11 mouse cellular contexts compared by ENCODE assay signal in genomic region chr10:81546332-81546731, GRCm38 (mm10). TPM values are rescaled to one million over a fixed set of nuclear protein-coding genes. Genes with fewer than 3 reads are reported as not detected.
DNase-seq lines count a peak whose midpoint lies in the region; ATAC-seq and TF ChIP-seq lines count a peak whose summit lies in the region.
"Had no signal": no experiment of that assay in that cellular context is flagged by ENCODE, and none has a peak within 500 bp of the region (broad histone marks: within the 10 kb centered on the region; RNA-seq: fewer than 3 reads in every experiment).

No protein-coding gene starts in this region.

- no peaks in the 10 kb centered on the region for H3K36me3 ChIP-seq in heart, embryonic 15.5 days
- H3K36me3 ChIP-seq in embryonic facial prominence, embryonic 14.5 days (ENCODE audit: control insufficient read depth, insufficient read depth, low read length), result 0 out of 2 replicates have a peak, but pooled peaks cover under 1% of the 10 kb centered on the region
- H3K36me3 ChIP-seq in liver, embryonic 15.5 days (replicated peaks), result no peaks in the 10 kb centered on the region
- H3K36me3 ChIP-seq: midbrain, embryonic 12.5 days had no signal

- H3K4me1 ChIP-seq in heart, embryonic 15.5 days (replicated peaks), result peaks cover 35% of the 10 kb centered on the region
- H3K4me1 ChIP-seq in embryonic facial prominence, embryonic 14.5 days (ENCODE audit: control insufficient read depth, insufficient read depth, low read length), result peaks cover 10% of the 10 kb centered on the region
- peaks cover 73% of the 10 kb centered on the region for H3K4me1 ChIP-seq in liver, embryonic 15.5 days (replicated peaks)

- no peaks in the 10 kb centered on the region for H3K27me3 ChIP-seq in heart, embryonic 15.5 days
- no peaks in the 10 kb centered on the region for H3K27me3 ChIP-seq in embryonic facial prominence, embryonic 14.5 days (replicated peaks; ENCODE audit: control insufficient read depth, insufficient read depth, low read length)
- H3K27me3 ChIP-seq in liver, embryonic 15.5 days, result no peaks in the 10 kb centered on the region
- H3K27me3 ChIP-seq: midbrain, embryonic 12.5 days had no signal

- no peaks in the 10 kb centered on the region for H3K9me3 ChIP-seq in heart, embryonic 15.5 days (replicated peaks)
- H3K9me3 ChIP-seq in embryonic facial prominence, embryonic 14.5 days (ENCODE audit: control insufficient read depth, low read length), result no peaks in the 10 kb centered on the region
- H3K9me3 ChIP-seq in liver, embryonic 15.5 days (replicated peaks), result no peaks in the 10 kb centered on the region
- H3K9me3 ChIP-seq: midbrain, embryonic 12.5 days had no signal

- intact Hi-C loops in heart, postnatal 36 days (cut with DNase I), result loop anchor here (10.0 kb wide), 1 partner anchor 162 kb away; the partner anchor contains the start of genes Dohh, Gm48551 and Gm48552
- intact Hi-C loops in left cerebral cortex, adult 2 months (cut with DNase I), result no loop called here

- no peak for TF ChIP-seq CTCF in left cerebral cortex, adult 2 months (IDR thresholded peaks at IDR 0.05)

- no peak overlapping the region for H3K4me2 ChIP-seq in heart, embryonic 15.5 days
- H3K4me2 ChIP-seq in embryonic facial prominence, embryonic 14.5 days (ENCODE audit: low read depth, low read length), result no peak overlapping the region
- H3K4me2 ChIP-seq in liver, embryonic 15.5 days, result peak overlapping the region; percentile 95

- H3K27ac ChIP-seq in heart, embryonic 15.5 days, result no peak overlapping the region
- no peak overlapping the region for H3K27ac ChIP-seq in embryonic facial prominence, embryonic 14.5 days (replicated peaks; ENCODE audit: low read depth, low read length)
- H3K27ac ChIP-seq in liver, embryonic 15.5 days (replicated peaks), result peak overlapping the region; percentile 94
- no peak overlapping the region for H3K27ac ChIP-seq in left cerebral cortex, adult 2 months
- H3K27ac ChIP-seq: kidney, postnatal 0 days had no signal

- DNase-seq in heart, postnatal 36 days, result no peak
- DNase-seq in c-Kit-positive CD71-positive TER-119-negative erythroid progenitor cells, embryonic 14.5 days (ENCODE audit: low read depth), result peak; percentile 63
- no peak for DNase-seq in embryonic facial prominence, embryonic 14.5 days (ENCODE audit: low spot score)
- DNase-seq in left cerebral cortex, adult 2 months (ENCODE audit: extremely low spot score in 1 of 2, low spot score in 2 of 2), result no peak
- DNase-seq in adrenal gland, adult (ENCODE audit: inconsistent age in 2 of 2, low spot score in 1 of 2), result no peak
- DNase-seq: cerebellum, adult 11 months; thymus, postnatal 25 days had no signal

- 0 out of 2 replicates have a peak overlapping the region, but pooled peaks have one; percentile 13 for H3K9ac ChIP-seq in heart, embryonic 15.5 days
- peak overlapping the region; percentile 41; the same call in 1 of the 2 replicates for H3K9ac ChIP-seq in embryonic facial prominence, embryonic 14.5 days (ENCODE audit: low read depth, low read length)
- H3K9ac ChIP-seq in liver, embryonic 15.5 days, result peak overlapping the region; percentile 27; the same call in 1 of the 2 replicates

- WGBS in heart, embryonic 15.5 days, result 60% methylated on average over 5 of the region's 5 CpGs
- WGBS in embryonic facial prominence, embryonic 14.5 days, result 85% methylated on average over 5 of the region's 5 CpGs
- 14% methylated on average over 5 of the region's 5 CpGs for WGBS in liver, embryonic 15.5 days (ENCODE audit: insufficient replicate concordance)

- no peak for ATAC-seq in heart, embryonic 15.5 days (replicated peaks; ENCODE audit: insufficient number of reproducible peaks, insufficient read depth, low FRiP score, low read depth)
- no peak for ATAC-seq in embryonic facial prominence, embryonic 14.5 days (ENCODE audit: low read depth)
- peak; percentile 11 for ATAC-seq in liver, embryonic 15.5 days (ENCODE audit: insufficient read depth)

- H3K4me3 ChIP-seq in heart, embryonic 15.5 days, result no peak overlapping the region
- H3K4me3 ChIP-seq in embryonic facial prominence, embryonic 14.5 days (ENCODE audit: low read depth, low read length), result no peak overlapping the region
- no peak overlapping the region for H3K4me3 ChIP-seq in liver, embryonic 15.5 days (replicated peaks)
- H3K4me3 ChIP-seq in left cerebral cortex, adult 2 months, result no peak overlapping the region

RNA-seq across cellular contexts. Expression of gene Gna11, which starts 1.3 kb away (rescaled TPM):
- polyA plus RNA-seq in heart, embryonic 15.5 days (2015; fragmentation: Nextera tagmentation; extraction: Ambion mirVana), result 52.1 and 64.1 TPM in 2 replicates
- 10 to 100 TPM; 50.7 to 51.7 TPM for total RNA-seq in heart, postnatal 36 days (2021)
- polyA plus RNA-seq in embryonic facial prominence, embryonic 14.5 days (2014; fragmentation: Nextera tagmentation; extraction: Ambion mirVana), result 87.7 and 88.4 TPM in 2 replicates
- 20.3 and 24.6 TPM in 2 replicates for polyA plus RNA-seq in liver, embryonic 15.5 days (2015; fragmentation: Nextera tagmentation; extraction: Ambion mirVana)
- total RNA-seq in left cerebral cortex, adult 2 months (2021), result 100 to 1,000 TPM; 106 to 110 TPM

RNA-seq across cellular contexts. Expression of gene Aes, which starts 13.0 kb away (rescaled TPM):
- 650 and 761 TPM in 2 replicates for polyA plus RNA-seq in heart, embryonic 15.5 days (2015; fragmentation: Nextera tagmentation; extraction: Ambion mirVana)
- 1,000 to 10,000 TPM in 1 of 2 experiments, 100 to 1,000 TPM in 1; 977 to 1,076 TPM for total RNA-seq in heart, postnatal 36 days (2021)
- 387 and 412 TPM in 2 replicates for polyA plus RNA-seq in embryonic facial prominence, embryonic 14.5 days (2014; fragmentation: Nextera tagmentation; extraction: Ambion mirVana)
- polyA plus RNA-seq in liver, embryonic 15.5 days (2015; fragmentation: Nextera tagmentation; extraction: Ambion mirVana), result 243 and 271 TPM in 2 replicates
- 100 to 1,000 TPM; 637 to 727 TPM for total RNA-seq in left cerebral cortex, adult 2 months (2021)

RNA-seq across cellular contexts. Expression of gene Gna15, which starts 22.3 kb away (rescaled TPM):
- 0.64 and 1.6 TPM in 2 replicates for polyA plus RNA-seq in heart, embryonic 15.5 days (2015; fragmentation: Nextera tagmentation; extraction: Ambion mirVana)
- under 1 TPM; 0.73 to 0.78 TPM for total RNA-seq in heart, postnatal 36 days (2021)
- 3.1 and 4.5 TPM in 2 replicates for polyA plus RNA-seq in embryonic facial prominence, embryonic 14.5 days (2014; fragmentation: Nextera tagmentation; extraction: Ambion mirVana)
- 4.3 and 5.6 TPM in 2 replicates for polyA plus RNA-seq in liver, embryonic 15.5 days (2015; fragmentation: Nextera tagmentation; extraction: Ambion mirVana)
- total RNA-seq in left cerebral cortex, adult 2 months (2021), result 1 to 10 TPM; 1.3 to 2.8 TPM

RNA-seq across cellular contexts. Expression of gene Tle2, which starts 28.0 kb away (rescaled TPM):
- 23.6 and 29.3 TPM in 2 replicates for polyA plus RNA-seq in heart, embryonic 15.5 days (2015; fragmentation: Nextera tagmentation; extraction: Ambion mirVana)
- 10 to 100 TPM in 1 of 2 experiments, 1 to 10 TPM in 1; 7.5 to 11.5 TPM for total RNA-seq in heart, postnatal 36 days (2021)
- 30.2 and 39.4 TPM in 2 replicates for polyA plus RNA-seq in embryonic facial prominence, embryonic 14.5 days (2014; fragmentation: Nextera tagmentation; extraction: Ambion mirVana)
- polyA plus RNA-seq in liver, embryonic 15.5 days (2015; fragmentation: Nextera tagmentation; extraction: Ambion mirVana), result 2.2 and 2.6 TPM in 2 replicates
- total RNA-seq in left cerebral cortex, adult 2 months (2021), result 10 to 100 TPM; 36.2 to 40.7 TPM

RNA-seq across cellular contexts. Expression of gene S1pr4, which starts 46.4 kb away (rescaled TPM):
- polyA plus RNA-seq in heart, embryonic 15.5 days (2015; fragmentation: Nextera tagmentation; extraction: Ambion mirVana), result 0.47 and 1.5 TPM in 2 replicates
- 1 to 10 TPM in 1 of 2 experiments, under 1 TPM in 1; 0.61 to 1.3 TPM for total RNA-seq in heart, postnatal 36 days (2021)
- 0.65 and 0.73 TPM in 2 replicates for polyA plus RNA-seq in embryonic facial prominence, embryonic 14.5 days (2014; fragmentation: Nextera tagmentation; extraction: Ambion mirVana)
- 4.1 and 5.4 TPM in 2 replicates for polyA plus RNA-seq in liver, embryonic 15.5 days (2015; fragmentation: Nextera tagmentation; extraction: Ambion mirVana)
- total RNA-seq in left cerebral cortex, adult 2 months (2021), result under 1 TPM; 0.56 to 0.70 TPM
